Mouse (Mus musculus): ENCODE measurements around the gene Smad3.

GRCm38 (mm10) chr9:63702502-63703013 lies 55.2 kb downstream of the Smad3 start:
- no peak for TF ChIP-seq CTCF (conservative IDR thresholded peaks at IDR 0.05; ENCODE audit: insufficient read depth, insufficient read length, low read depth, low read length)
- TF ChIP-seq POLR2A (IDR thresholded peaks at IDR 0.05; ENCODE audit: low read depth, low read length) = no peak
